Mouse (Mus musculus) ES-Bruce4 (cell line): ENCODE measurements around the gene Sncb. TPM values are rescaled to one million over a fixed set of nuclear protein-coding genes. Genes with fewer than 3 reads are reported as not detected.

Experiments used
- H3K27ac ChIP-seq: 2 replicates; pipeline ENCODE4 v1.5.1; 2012; ENCODE audit warnings: low read length, inconsistent platforms; ENCODE audit not compliant: insufficient read depth
- H3K27me3 ChIP-seq: 2 replicates; pipeline ENCODE4 v1.6.1; 2012; ENCODE audit warnings: mild to moderate bottlenecking, low read length, inconsistent platforms; ENCODE audit not compliant: control insufficient read depth, poor library complexity, insufficient read depth, severe bottlenecking
- H3K36me3 ChIP-seq: 2 replicates; pipeline ENCODE4 v1.6.1; 2012; ENCODE audit warnings: inconsistent platforms, mild to moderate bottlenecking, low read length, moderate library complexity; ENCODE audit not compliant: control insufficient read depth, poor library complexity, insufficient read depth, severe bottlenecking
- H3K4me1 ChIP-seq: one replicate; pipeline ENCODE4 v1.8.1; 2011; ENCODE audit warnings: low read length; ENCODE audit not compliant: control insufficient read depth, insufficient read depth
- H3K4me3 ChIP-seq: 2 replicates; pipeline ENCODE4 v1.5.1; 2011; ENCODE audit warnings: low read depth, mild to moderate bottlenecking, low read length
- H3K9ac ChIP-seq: 2 replicates; pipeline ENCODE4 v1.6.1; 2012; ENCODE audit warnings: low read depth, mild to moderate bottlenecking, inconsistent platforms; ENCODE audit not compliant: poor library complexity, severe bottlenecking
- H3K9me3 ChIP-seq: replicated peaks from 2 replicates; pipeline ENCODE4 v1.6.1; 2012; ENCODE audit warnings: mild to moderate bottlenecking, low read length, inconsistent platforms; ENCODE audit not compliant: control insufficient read depth, poor library complexity, insufficient read depth, severe bottlenecking
- CTCF ChIP-seq: IDR thresholded peaks from one replicate; pipeline ENCODE4 v1.8.1; 2011; ENCODE audit warnings: low read depth, low read length
- EP300 ChIP-seq: IDR thresholded peaks from 2 replicates; pipeline ENCODE4 v1.6.1; 2011; ENCODE audit warnings: low read depth, low read length; ENCODE audit not compliant: insufficient read depth
- POLR2A ChIP-seq: IDR thresholded peaks from one replicate; pipeline ENCODE4 v1.8.1; 2011; ENCODE audit warnings: low read length; ENCODE audit not compliant: insufficient read depth
- polyA plus RNA-seq: library from polyadenylated mRNA; stranded (reverse); fragments of >200 nt; gene quantifications from 2 replicates; pipeline ENCODE4 v1.2.4, GENCODE M21; 2011; ENCODE audit warnings: low read depth; ENCODE audit not compliant: missing spikeins, insufficient read depth, insufficient read length

Sncb gene
- polyA plus RNA-seq, 1 experiment = 2.8 TPM

GRCm38 (mm10) chr13:54757093-54757830, 9.1 kb downstream of the Sncb start:
- no peaks in the 10 kb centered on the region for H3K36me3 ChIP-seq
- H3K4me3 ChIP-seq = peak overlapping the region; percentile 46
- TF ChIP-seq EP300 (no peak), POLR2A (no peak), CTCF (no peak)
- no peaks in the 10 kb centered on the region for H3K9me3 ChIP-seq
- H3K4me1 ChIP-seq = no peaks in the 10 kb centered on the region
- peak overlapping the region; percentile 14; the same call in 1 of the 2 replicates for H3K9ac ChIP-seq
- H3K27ac ChIP-seq = no peak overlapping the region
- no peaks in the 10 kb centered on the region for H3K27me3 ChIP-seq

GRCm38 (mm10) chr13:54756156-54756712, 10.2 kb downstream of the Sncb start:
- Histone ChIP-seq H3K27ac (no peak overlapping the region), H3K9me3 (no peaks in the 10 kb centered on the region), H3K4me1 (no peaks in the 10 kb centered on the region), H3K36me3 (no peaks in the 10 kb centered on the region), H3K4me3 (no peak overlapping the region), H3K27me3 (no peaks in the 10 kb centered on the region), H3K9ac (no peak overlapping the region)
- TF ChIP-seq EP300 (no peak), POLR2A (no peak), CTCF (no peak)

GRCm38 (mm10) chr13:54755201-54755830, 11.1 kb downstream of the Sncb start:
- H3K9me3 ChIP-seq = no peaks in the 10 kb centered on the region
- H3K4me1 ChIP-seq = no peaks in the 10 kb centered on the region
- H3K9ac ChIP-seq = no peak overlapping the region
- no peaks in the 10 kb centered on the region for H3K36me3 ChIP-seq
- H3K4me3 ChIP-seq = no peak overlapping the region
- no peak for TF ChIP-seq EP300
- TF ChIP-seq POLR2A = no peak
- no peak for TF ChIP-seq CTCF
- H3K27ac ChIP-seq = no peak overlapping the region
- H3K27me3 ChIP-seq = no peaks in the 10 kb centered on the region

- Histone ChIP-seq H3K4me1 (no peaks in the 10 kb centered on the region), H3K27ac (no peak overlapping the region), H3K4me3 (no peak overlapping the region), H3K36me3 (no peaks in the 10 kb centered on the region), H3K9ac (no peak overlapping the region), H3K9me3 (no peaks in the 10 kb centered on the region), H3K27me3 (peaks cover 3% of the 10 kb centered on the region)
- TF ChIP-seq POLR2A (no peak), EP300 (no peak), CTCF (no peak)
These were observed 12.0 kb downstream of the Sncb start for GRCm38 (mm10) chr13:54754169-54755080.

GRCm38 (mm10) chr13:54753733-54754132, 12.7 kb downstream of the Sncb start:
- Histone ChIP-seq H3K27me3 (peaks cover 3% of the 10 kb centered on the region), H3K4me1 (no peaks in the 10 kb centered on the region), H3K9ac (no peak overlapping the region), H3K9me3 (no peaks in the 10 kb centered on the region), H3K27ac (no peak overlapping the region), H3K36me3 (no peaks in the 10 kb centered on the region), H3K4me3 (no peak overlapping the region)
- no peak for TF ChIP-seq EP300
- TF ChIP-seq POLR2A = no peak
- TF ChIP-seq CTCF = no peak
